Comparison of ENCODE assay signal across 13 mouse cellular contexts in genomic region chr3:79738451-79738850, GRCm38 (mm10).
DNase-seq lines count a peak whose midpoint lies in the region.
"Had no signal": no experiment of that assay in that cellular context is flagged by ENCODE, and none has a peak within 500 bp of the region (broad histone marks: within the 10 kb centered on the region; RNA-seq: fewer than 3 reads in every experiment).

No protein-coding gene starts in this region.

- DNase-seq in cerebellum, adult 11-12 months = peak; percentile 26
- no peak for DNase-seq in cerebellum, postnatal 4 days (ENCODE audit: low spot score in 2 of 2)
- DNase-seq in cerebellum, adult 8-10 months = peak; percentile 4
- peak; percentile 59 to 75 for DNase-seq in cerebellum, postnatal 14 days
- no peak for DNase-seq in right cerebral cortex, postnatal 14 days
- DNase-seq in neural tube, embryonic 10.5 days (ENCODE audit: extremely low spot score, low spot score) = no peak
- DNase-seq in ovary, postnatal 14 days (ENCODE audit: low spot score) = no peak
- DNase-seq: adrenal gland, postnatal 25 days; embryo, embryonic 11 days; gastrocnemius, postnatal 36 days; heart, adult 11 months; heart, postnatal 10 days; heart, postnatal 4 days had no signal

Comparison
In these comparisons a context has a peak if more than half of its experiments do, and no peak if none do; other contexts are left out.
1. DNase-seq: peak in cerebellum, adult 11-12 months (single experiment), cerebellum, adult 8-10 months (single experiment) and cerebellum, postnatal 14 days (2 of 2); none in cerebellum, postnatal 4 days (0 of 2), right cerebral cortex, postnatal 14 days (single experiment), neural tube, embryonic 10.5 days (single experiment) and ovary, postnatal 14 days (single experiment).